Mouse (Mus musculus): Measurements from ENCODE around the gene Arl16. TPM values are rescaled to one million over a fixed set of nuclear protein-coding genes. Genes with fewer than 3 reads are reported as not detected.

Arl16 gene
- polyA plus RNA-seq, 1 experiment from 2014 or later: 33.6 TPM

- H3K27ac ChIP-seq (ENCODE audit: low read length): no peak overlapping the region
- no peak overlapping the region for H3K9ac ChIP-seq (ENCODE audit: low read length)
- no peak for ATAC-seq (replicated peaks; ENCODE audit: extremely low read depth, insufficient read depth, low FRiP score)
- H3K27me3 ChIP-seq (ENCODE audit: control insufficient read depth, insufficient read depth, low read length): no peaks in the 10 kb centered on the region
- no peak overlapping the region for H3K4me3 ChIP-seq (ENCODE audit: low read length)
- no peaks in the 10 kb centered on the region for H3K9me3 ChIP-seq (replicated peaks; ENCODE audit: control insufficient read depth, low read length)
- WGBS: 90% methylated on average over 3 of the region's 3 CpGs
- peaks cover 20% of the 10 kb centered on the region for H3K36me3 ChIP-seq (ENCODE audit: control insufficient read depth, insufficient read depth)
- H3K4me1 ChIP-seq (ENCODE audit: control insufficient read depth, insufficient read depth, low read length): peaks cover 15% of the 10 kb centered on the region
- H3K4me2 ChIP-seq (ENCODE audit: low read depth, low read length): no peak overlapping the region
Measured at GRCm38 (mm10) chr11:120497436-120497835, 30.0 kb upstream of the Arl16 start.

- no peak for ATAC-seq (replicated peaks; ENCODE audit: extremely low read depth, insufficient read depth, low FRiP score)
- Histone ChIP-seq H3K27me3 (ENCODE audit: control insufficient read depth, insufficient read depth, low read length) (no peaks in the 10 kb centered on the region), H3K4me2 (ENCODE audit: low read depth, low read length) (no peak overlapping the region), H3K4me1 (ENCODE audit: control insufficient read depth, insufficient read depth, low read length) (peaks cover 24% of the 10 kb centered on the region), H3K4me3 (ENCODE audit: low read length) (no peak overlapping the region), H3K9ac (ENCODE audit: low read length) (no peak overlapping the region), H3K27ac (ENCODE audit: low read length) (no peak overlapping the region), H3K9me3 (replicated peaks; ENCODE audit: control insufficient read depth, low read length) (no peaks in the 10 kb centered on the region), H3K36me3 (ENCODE audit: control insufficient read depth, insufficient read depth) (peaks cover 25% of the 10 kb centered on the region)
- 79% methylated on average over 3 of the region's 3 CpGs for WGBS
Measured at GRCm38 (mm10) chr11:120493911-120494310, 26.5 kb upstream of the Arl16 start.

DNA sequence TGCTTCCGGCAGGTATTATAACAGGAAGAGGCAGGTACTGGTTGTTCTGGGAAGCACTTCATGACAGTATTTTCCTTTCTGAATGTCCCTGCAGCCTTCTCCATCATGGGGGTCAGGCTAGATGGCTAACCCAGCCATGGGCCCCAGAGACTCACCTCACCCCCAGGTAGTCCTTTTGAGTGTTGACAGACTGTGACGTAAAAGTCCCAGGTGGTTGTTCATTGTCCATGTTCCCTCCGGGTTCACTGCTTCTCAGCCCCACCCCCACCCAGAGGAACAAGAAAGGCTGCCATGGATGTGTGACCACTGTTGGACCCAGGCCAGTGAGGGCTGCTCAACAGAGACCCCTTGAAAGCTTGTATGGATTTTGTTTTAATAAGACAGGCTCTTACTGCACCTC is 25.9 kb upstream of the Arl16 start:
- peak overlapping the region; percentile 82; the same call in 1 of the 2 replicates for H3K27ac ChIP-seq (ENCODE audit: low read length)
- no peaks in the 10 kb centered on the region for H3K9me3 ChIP-seq (replicated peaks; ENCODE audit: control insufficient read depth, low read length)
- no peak for ATAC-seq (replicated peaks; ENCODE audit: extremely low read depth, insufficient read depth, low FRiP score)
- H3K4me1 ChIP-seq (ENCODE audit: control insufficient read depth, insufficient read depth, low read length): peaks cover 24% of the 10 kb centered on the region
- peak overlapping the region; percentile 83 for H3K9ac ChIP-seq (ENCODE audit: low read length)
- 59% methylated on average over 3 of the region's 3 CpGs for WGBS
- peak overlapping the region; percentile 89 for H3K4me2 ChIP-seq (ENCODE audit: low read depth, low read length)
- peaks cover 27% of the 10 kb centered on the region for H3K36me3 ChIP-seq (ENCODE audit: control insufficient read depth, insufficient read depth)
- peak overlapping the region; percentile 83 for H3K4me3 ChIP-seq (ENCODE audit: low read length)
- H3K27me3 ChIP-seq (ENCODE audit: control insufficient read depth, insufficient read depth, low read length): no peaks in the 10 kb centered on the region

- Histone ChIP-seq H3K4me2 (ENCODE audit: low read depth, low read length) (peak overlapping the region; percentile 89), H3K27ac (ENCODE audit: low read length) (peak overlapping the region; percentile 82), H3K4me3 (ENCODE audit: low read length) (peak overlapping the region; percentile 83), H3K36me3 (ENCODE audit: control insufficient read depth, insufficient read depth) (peaks cover 27% of the 10 kb centered on the region), H3K27me3 (ENCODE audit: control insufficient read depth, insufficient read depth, low read length) (no peaks in the 10 kb centered on the region), H3K9ac (ENCODE audit: low read length) (peak overlapping the region; percentile 83), H3K4me1 (ENCODE audit: control insufficient read depth, insufficient read depth, low read length) (peaks cover 24% of the 10 kb centered on the region), H3K9me3 (replicated peaks; ENCODE audit: control insufficient read depth, low read length) (no peaks in the 10 kb centered on the region)
- ATAC-seq (replicated peaks; ENCODE audit: extremely low read depth, insufficient read depth, low FRiP score): no peak
- WGBS: 29% methylated on average over 3 of the region's 3 CpGs
Measured at GRCm38 (mm10) chr11:120492878-120493203, 25.4 kb upstream of the Arl16 start.

- Histone ChIP-seq H3K9ac (ENCODE audit: low read length) (peak overlapping the region; percentile 83), H3K27me3 (ENCODE audit: control insufficient read depth, insufficient read depth, low read length) (no peaks in the 10 kb centered on the region), H3K4me1 (ENCODE audit: control insufficient read depth, insufficient read depth, low read length) (peaks cover 24% of the 10 kb centered on the region), H3K36me3 (ENCODE audit: control insufficient read depth, insufficient read depth) (peaks cover 29% of the 10 kb centered on the region), H3K4me2 (ENCODE audit: low read depth, low read length) (peak overlapping the region; percentile 89), H3K9me3 (replicated peaks; ENCODE audit: control insufficient read depth, low read length) (no peaks in the 10 kb centered on the region), H3K4me3 (ENCODE audit: low read length) (peak overlapping the region; percentile 83), H3K27ac (ENCODE audit: low read length) (peak overlapping the region; percentile 82)
- ATAC-seq (replicated peaks; ENCODE audit: extremely low read depth, insufficient read depth, low FRiP score): peak; percentile 50
- under 1% methylated on average over 48 of the region's 48 CpGs for WGBS
Measured at GRCm38 (mm10) chr11:120492024-120492877, 24.8 kb upstream of the Arl16 start.

DNA sequence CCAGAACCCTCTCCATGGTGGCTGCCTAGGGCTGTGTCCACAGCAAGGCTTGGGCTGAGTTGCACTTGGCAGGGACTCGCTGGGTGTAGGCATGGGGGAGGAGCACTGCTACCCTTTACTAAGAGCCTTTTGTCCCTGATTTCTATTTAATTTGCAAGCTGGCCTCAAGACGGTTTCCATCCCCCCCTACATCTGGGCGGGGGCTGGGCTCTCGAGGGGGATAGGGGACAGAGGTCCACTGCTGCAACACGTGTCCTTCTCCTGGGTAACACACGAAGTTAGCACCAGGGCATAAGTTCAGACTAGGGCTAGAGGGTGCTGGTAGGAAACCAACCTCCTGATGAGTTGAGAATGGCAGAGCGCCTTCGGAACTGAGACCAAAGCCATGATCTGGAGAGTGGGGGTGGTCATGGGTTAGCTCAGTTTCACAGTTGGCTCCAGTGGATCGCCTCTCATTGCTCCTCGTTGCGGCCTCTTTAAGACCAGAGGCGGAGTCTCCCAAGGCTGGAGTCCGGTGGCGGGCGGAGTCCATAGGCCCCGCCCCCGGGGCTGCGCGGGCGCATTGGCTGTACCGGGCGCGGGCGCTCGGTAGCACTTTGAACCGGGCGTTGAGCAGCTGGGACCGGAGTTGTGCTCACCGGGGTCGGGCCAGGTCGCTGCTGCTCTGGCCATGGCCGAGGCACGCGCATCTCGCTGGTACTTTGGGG is 24.1 kb upstream of the Arl16 start, which contains the start of gene Slc25a10:
Gene Slc25a10 (plus strand): TSS at position 524 of the 707 bp plus-strand sequence.
- Histone ChIP-seq H3K27ac (ENCODE audit: low read length) (peak within 1 kb of the TSS; percentile 82), H3K4me3 (ENCODE audit: low read length) (peak within 1 kb of the TSS; percentile 83), H3K4me2 (ENCODE audit: low read depth, low read length) (peak within 1 kb of the TSS; percentile 89), H3K27me3 (ENCODE audit: control insufficient read depth, insufficient read depth, low read length) (no peaks in the 10 kb centered on the region), H3K9me3 (replicated peaks; ENCODE audit: control insufficient read depth, low read length) (no peaks in the 10 kb centered on the region), H3K4me1 (ENCODE audit: control insufficient read depth, insufficient read depth, low read length) (peaks cover 24% of the 10 kb centered on the region), H3K9ac (ENCODE audit: low read length) (peak within 1 kb of the TSS; percentile 83), H3K36me3 (ENCODE audit: control insufficient read depth, insufficient read depth) (peaks cover 34% of the 10 kb centered on the region)
- under 1% methylated on average over 35 of the region's 35 CpGs for WGBS
- peak; percentile 84 for ATAC-seq (replicated peaks; ENCODE audit: extremely low read depth, insufficient read depth, low FRiP score)

DNA sequence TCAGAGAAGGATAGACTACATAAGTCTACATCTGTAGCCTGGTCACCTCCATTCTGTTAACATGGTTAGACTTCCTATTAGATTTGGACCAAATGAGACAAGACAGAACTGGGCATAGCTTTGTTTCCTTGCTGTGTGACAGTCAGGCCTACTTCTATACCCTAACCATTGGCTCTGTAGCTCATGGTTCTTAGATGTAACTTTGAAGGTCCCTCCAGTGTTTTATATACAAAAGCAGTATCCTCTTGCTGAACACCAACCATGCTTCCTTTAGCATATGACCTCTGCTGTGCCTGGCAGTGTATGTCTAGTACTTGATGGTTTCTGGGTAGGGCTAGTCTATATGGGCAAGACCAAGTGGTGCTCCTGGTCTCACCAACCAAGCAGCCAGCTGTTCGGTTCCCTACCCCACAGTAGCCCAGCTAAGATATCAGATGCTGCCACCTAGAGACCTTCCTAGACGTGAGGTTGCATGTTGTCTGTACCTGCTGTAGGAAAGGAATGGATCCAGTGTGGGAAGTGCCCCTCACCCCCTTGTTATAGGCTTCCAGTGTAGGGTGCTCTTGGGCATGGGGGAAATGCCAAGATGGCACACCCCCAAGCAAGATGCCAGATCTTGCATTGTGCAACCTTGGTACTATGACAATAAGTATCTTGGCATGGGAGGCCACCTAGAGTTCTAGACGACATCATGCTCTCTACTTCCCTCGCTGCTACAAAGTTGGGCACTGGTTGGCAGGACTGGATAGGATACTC is 23.1 kb upstream of the Arl16 start:
- Histone ChIP-seq H3K36me3 (ENCODE audit: control insufficient read depth, insufficient read depth) (peaks cover 36% of the 10 kb centered on the region), H3K27ac (ENCODE audit: low read length) (no peak overlapping the region), H3K4me1 (ENCODE audit: control insufficient read depth, insufficient read depth, low read length) (peaks cover 30% of the 10 kb centered on the region), H3K27me3 (ENCODE audit: control insufficient read depth, insufficient read depth, low read length) (no peaks in the 10 kb centered on the region), H3K9me3 (replicated peaks; ENCODE audit: control insufficient read depth, low read length) (no peaks in the 10 kb centered on the region), H3K4me3 (ENCODE audit: low read length) (no peak overlapping the region), H3K4me2 (ENCODE audit: low read depth, low read length) (no peak overlapping the region; the same call in 1 of the 2 replicates), H3K9ac (ENCODE audit: low read length) (peak overlapping the region; percentile 83; the same call in 1 of the 2 replicates)
- no peak for ATAC-seq (replicated peaks; ENCODE audit: extremely low read depth, insufficient read depth, low FRiP score)
- WGBS: 19% methylated on average over 4 of the region's 4 CpGs

GRCm38 (mm10) chr11:120489054-120489761 is 21.8 kb upstream of the Arl16 start:
- no peaks in the 10 kb centered on the region for H3K9me3 ChIP-seq (replicated peaks; ENCODE audit: control insufficient read depth, low read length)

More at GRCm38 (mm10) chr11:120489054-120489761, 21.8 kb upstream of the Arl16 start:
- H3K27ac ChIP-seq (ENCODE audit: low read length): peak overlapping the region; percentile 39; the same call in 1 of the 2 replicates
- peaks cover 33% of the 10 kb centered on the region for H3K4me1 ChIP-seq (ENCODE audit: control insufficient read depth, insufficient read depth, low read length)
- peaks cover 30% of the 10 kb centered on the region for H3K36me3 ChIP-seq (ENCODE audit: control insufficient read depth, insufficient read depth)
- H3K27me3 ChIP-seq (ENCODE audit: control insufficient read depth, insufficient read depth, low read length): no peaks in the 10 kb centered on the region
- no peak overlapping the region for H3K4me3 ChIP-seq (ENCODE audit: low read length)
- H3K9ac ChIP-seq (ENCODE audit: low read length): no peak overlapping the region
- 64% methylated on average over 4 of the region's 4 CpGs for WGBS
- ATAC-seq (replicated peaks; ENCODE audit: extremely low read depth, insufficient read depth, low FRiP score): no peak; the same call in 1 of the 2 replicates
- H3K4me2 ChIP-seq (ENCODE audit: low read depth, low read length): no peak overlapping the region

All from heart, embryonic 16.5 days (tissue).